Mouse (Mus musculus) heart, adult 18-20 months (tissue): ENCODE measurements around the gene Sgpp2. TPM values are rescaled to one million over a fixed set of nuclear protein-coding genes. Genes with fewer than 3 reads are reported as not detected.

ENCODE experiments used
- DNase-seq, 2 experiments: peaks; one replicate each; pipeline ENCODE4 v3.0.0; 2021 to 2022; ENCODE audit warnings: mixed read lengths in 1 of 2
- long read RNA-seq, 2 experiments: library from polyadenylated mRNA; stranded (forward); transcript quantifications; one replicate each; pipeline ENCODE4 v2.0.0; 2021
- total RNA-seq, 2 experiments: library from RNA; stranded (reverse); gene quantifications; 2 replicates each; pipeline ENCODE4 v1.2.3; 2021

The Sgpp2 gene
- under 1 TPM in 1 of 2 experiments, not detected in 1; 0.05 TPM for total RNA-seq
- long read RNA-seq, experiment 1: 0 reads
- long read RNA-seq, experiment 2: 0 reads

- no peak for DNase-seq
Measured at GRCm38 (mm10) chr1:78310021-78310752, at the start of gene Sgpp2. Gene Sgpp2 (plus strand): TSS chr1:78310345.

GRCm38 (mm10) chr1:78267519-78267918 is 42.6 kb upstream of the Sgpp2 start:
- DNase-seq: no peak

GRCm38 (mm10) chr1:78272915-78273314 is 37.2 kb upstream of the Sgpp2 start:
- no peak for DNase-seq

GRCm38 (mm10) chr1:78279128-78279527 is 31.0 kb upstream of the Sgpp2 start:
- DNase-seq: no peak

- no peak for DNase-seq
Measured at GRCm38 (mm10) chr1:78292397-78292796, 17.7 kb upstream of the Sgpp2 start.

GRCm38 (mm10) chr1:78299670-78300225 is 10.4 kb upstream of the Sgpp2 start:
- no peak for DNase-seq

GRCm38 (mm10) chr1:78308688-78309087 is 1.5 kb upstream of the Sgpp2 start:
- DNase-seq: no peak

GRCm38 (mm10) chr1:78309280-78309679 is 865 bp upstream of the Sgpp2 start:
- DNase-seq: no peak

- peak in 1 of 2 experiments; percentile 8 for DNase-seq
Measured at GRCm38 (mm10) chr1:78310861-78311341, 756 bp downstream of the Sgpp2 start.

- DNase-seq: no peak
Measured at GRCm38 (mm10) chr1:78311482-78311881, 1.3 kb downstream of the Sgpp2 start.

GRCm38 (mm10) chr1:78312917-78313316 is 2.8 kb downstream of the Sgpp2 start:
- DNase-seq: no peak

GRCm38 (mm10) chr1:78313961-78314360 is 3.8 kb downstream of the Sgpp2 start:
- DNase-seq: no peak

GRCm38 (mm10) chr1:78318089-78318760 is 8.1 kb downstream of the Sgpp2 start:
- no peak for DNase-seq

GRCm38 (mm10) chr1:78320291-78320690 is 10.1 kb downstream of the Sgpp2 start:
- DNase-seq: no peak

GRCm38 (mm10) chr1:78322098-78322778 is 12.1 kb downstream of the Sgpp2 start:
- DNase-seq: no peak

GRCm38 (mm10) chr1:78322844-78323243 is 12.7 kb downstream of the Sgpp2 start:
- DNase-seq: no peak

- DNase-seq: no peak
Measured at GRCm38 (mm10) chr1:78324044-78324443, 13.9 kb downstream of the Sgpp2 start.

GRCm38 (mm10) chr1:78325851-78326250 is 15.7 kb downstream of the Sgpp2 start:
- DNase-seq: no peak

- no peak for DNase-seq
Measured at GRCm38 (mm10) chr1:78328646-78329045, 18.5 kb downstream of the Sgpp2 start.

- no peak for DNase-seq
Measured at GRCm38 (mm10) chr1:78329861-78330260, 19.7 kb downstream of the Sgpp2 start.

- no peak for DNase-seq
Measured at GRCm38 (mm10) chr1:78330620-78331158, 20.5 kb downstream of the Sgpp2 start.

GRCm38 (mm10) chr1:78337726-78338125 is 27.6 kb downstream of the Sgpp2 start:
- DNase-seq: peak in 1 of 2 experiments; percentile 2
